Mouse (Mus musculus): ENCODE measurements around the gene Bola2. TPM values are rescaled to one million over a fixed set of nuclear protein-coding genes. Genes with fewer than 3 reads are reported as not detected.
"Not testable (repeated sequence)": the region's sequence is repeated elsewhere in the genome, so short reads cannot be mapped to it uniquely, and the experiment has no call there.

Bola2 gene
- total and polyA plus RNA-seq, 3 experiments, result 44.1 to 104 (median 101) TPM

- DNase-seq, result no peak
These were observed 13.2 kb downstream of the Bola2 start for GRCm38 (mm10) chr7:126708175-126708952.

- no peak for DNase-seq
These were observed 15.1 kb downstream of the Bola2 start for GRCm38 (mm10) chr7:126710266-126710665.

DNA sequence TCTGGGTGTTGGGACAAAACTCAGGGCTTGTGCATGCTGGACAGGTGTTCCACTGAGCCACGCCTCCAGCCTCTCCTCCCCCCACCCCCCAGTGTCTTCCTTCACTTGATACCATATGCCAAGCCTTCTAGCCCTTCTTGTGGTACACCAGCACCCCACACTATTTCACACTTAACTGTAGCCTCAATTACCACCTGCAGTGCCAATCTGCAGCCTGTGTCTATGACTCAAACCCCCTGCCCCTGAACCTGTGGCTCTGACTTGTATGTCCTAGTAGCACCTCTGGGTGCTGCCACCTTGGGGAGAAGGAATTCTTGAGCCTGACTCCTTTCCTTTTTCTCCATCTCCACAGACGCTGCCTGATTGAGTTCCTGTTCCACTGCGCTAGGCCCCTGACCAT is 16.7 kb downstream of the Bola2 start:
- no peak for DNase-seq

GRCm38 (mm10) chr7:126715679-126716078 is 20.5 kb downstream of the Bola2 start:
- DNase-seq, result no peak

GRCm38 (mm10) chr7:126717566-126717965 is 22.4 kb downstream of the Bola2 start:
- no peak for DNase-seq

DNA sequence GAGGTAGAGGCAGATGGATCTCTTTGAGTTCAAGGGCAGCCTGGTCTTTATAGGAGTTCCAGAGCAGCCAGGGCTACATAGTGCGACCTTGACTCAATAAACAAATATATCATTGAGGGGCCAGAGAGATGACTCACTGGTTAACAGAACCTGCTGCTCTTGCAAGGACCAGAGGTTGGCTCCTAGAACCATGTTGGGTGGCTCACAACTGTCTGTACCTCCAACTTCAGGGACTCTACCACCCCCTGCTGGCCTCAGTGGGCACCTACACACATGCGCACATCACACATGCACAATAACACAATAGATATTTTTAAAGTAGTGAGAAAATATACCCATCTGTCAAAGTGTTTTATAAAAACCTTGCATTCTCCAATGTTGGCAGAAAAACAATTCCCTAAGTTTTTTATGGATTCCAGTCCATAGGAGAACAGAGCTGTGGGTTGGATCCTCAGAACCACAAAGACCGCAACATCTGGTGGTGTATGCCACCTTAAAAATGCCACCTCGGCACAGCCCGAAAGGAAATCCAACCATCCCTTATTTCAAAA is 23.7 kb downstream of the Bola2 start:
- DNase-seq, result no peak

GRCm38 (mm10) chr7:126721635-126722034 is 26.4 kb downstream of the Bola2 start:
- no peak for DNase-seq

DNA sequence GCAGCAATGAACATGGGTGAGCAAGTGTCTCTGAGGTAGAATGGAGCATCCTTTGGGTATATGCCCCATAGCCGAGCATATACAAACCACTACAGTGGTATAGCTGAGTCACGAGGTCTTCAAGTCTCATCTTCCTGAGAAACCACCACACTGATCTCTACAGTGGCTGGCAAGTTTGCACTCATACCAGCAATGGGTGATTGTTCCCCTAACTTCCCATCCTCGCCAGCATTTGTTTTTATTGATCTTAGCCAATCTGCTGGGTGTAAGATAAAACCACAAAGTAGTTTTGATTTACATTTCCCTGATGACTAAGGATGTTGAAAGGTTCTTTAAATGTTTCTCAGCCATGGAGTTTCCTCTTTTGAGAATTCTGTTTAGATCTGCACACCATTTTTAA is 29.9 kb downstream of the Bola2 start:
- DNase-seq, result no peak

- DNase-seq, result no peak
These were observed 30.5 kb downstream of the Bola2 start for GRCm38 (mm10) chr7:126725667-126726066.

GRCm38 (mm10) chr7:126730256-126730789 is 35.1 kb downstream of the Bola2 start:
- not testable (repeated sequence) for DNase-seq

DNA sequence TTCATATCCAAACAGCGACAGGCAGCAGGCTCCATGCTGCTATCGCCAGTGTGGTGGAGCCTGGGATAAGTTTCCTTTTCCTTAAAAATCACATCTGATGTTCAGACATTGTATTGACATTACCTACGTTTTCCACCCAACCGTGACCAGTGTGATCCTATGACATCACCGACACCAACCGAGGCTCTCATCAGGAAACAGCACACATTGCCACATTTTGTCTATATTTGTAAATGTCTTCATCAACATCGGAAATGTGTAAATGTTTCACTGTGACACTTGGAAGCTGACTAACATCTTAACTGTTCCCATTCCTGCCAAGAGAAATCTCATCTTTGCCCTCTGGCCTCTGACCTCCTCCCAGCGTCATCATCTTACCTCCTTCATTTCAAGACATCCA is 40.9 kb downstream of the Bola2 start:
- DNase-seq, result no peak

GRCm38 (mm10) chr7:126739551-126739950 is 44.4 kb downstream of the Bola2 start:
- DNase-seq, result no peak

DNA sequence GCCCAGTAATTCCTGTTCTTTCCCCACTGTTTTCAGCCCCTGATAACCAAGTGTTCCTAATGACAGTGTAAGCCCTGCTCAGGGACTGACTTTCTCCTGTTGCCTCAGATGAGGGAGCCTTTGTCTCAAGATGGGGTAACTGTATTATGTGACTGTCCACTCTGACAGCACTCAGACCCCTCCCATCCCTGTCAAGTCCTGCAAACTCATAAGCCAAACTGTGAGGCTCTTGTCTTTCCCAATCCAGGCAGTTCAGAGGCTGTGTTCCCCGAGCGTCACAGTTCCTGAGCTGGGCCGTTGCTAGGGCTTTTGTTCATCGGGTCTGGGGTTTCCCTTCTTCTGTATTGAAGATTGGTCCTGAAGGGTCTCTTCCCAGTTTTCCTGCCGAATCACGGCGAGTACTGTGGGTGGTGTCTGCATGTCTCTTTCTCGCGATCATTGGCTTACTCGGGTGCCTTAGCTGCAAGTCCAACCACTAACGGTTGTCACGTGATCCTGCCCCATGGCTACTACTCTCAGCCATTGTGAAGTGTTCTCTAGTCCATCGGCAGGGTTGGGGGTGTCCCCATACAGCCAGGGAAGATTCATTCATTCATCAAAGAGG is 45.0 kb downstream of the Bola2 start:
- no peak for DNase-seq

DNA sequence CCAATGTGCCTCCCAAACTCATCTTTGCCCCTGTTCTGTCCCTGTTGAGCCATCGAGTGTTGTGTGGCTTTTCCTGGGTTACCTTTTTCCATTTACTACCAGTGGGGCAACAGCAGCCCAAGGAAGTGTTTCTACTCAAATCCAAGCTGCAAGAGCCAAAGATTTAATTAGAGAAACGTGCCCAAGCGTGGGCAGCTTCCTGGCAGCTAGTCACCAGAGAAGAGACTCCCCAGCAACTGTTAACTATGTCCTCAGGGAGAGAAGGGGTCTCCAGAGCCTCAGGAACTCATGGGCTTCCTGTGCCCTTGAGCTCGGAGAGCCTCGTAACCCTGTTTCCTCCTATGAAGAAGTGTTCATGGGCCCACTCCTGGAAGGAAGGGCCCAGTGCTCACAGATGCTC is 45.8 kb downstream of the Bola2 start:
- DNase-seq, result no peak

DNA sequence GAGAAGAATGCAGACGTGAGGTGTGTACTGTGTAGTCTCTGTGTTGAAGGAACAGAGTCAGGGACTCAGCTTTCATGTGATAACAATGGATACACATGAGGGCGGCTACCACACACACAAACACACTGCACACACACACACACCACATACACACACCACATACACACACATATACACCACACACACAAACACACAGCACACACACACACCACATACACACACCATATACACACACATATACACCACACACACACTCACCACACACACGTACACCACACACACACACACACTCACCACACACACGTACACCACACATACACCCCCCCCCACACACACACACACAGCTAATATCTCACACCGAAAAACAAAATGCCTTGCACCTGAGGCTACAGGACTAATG is 46.3 kb downstream of the Bola2 start:
- no peak for DNase-seq

GRCm38 (mm10) chr7:126741964-126742482 is 46.8 kb downstream of the Bola2 start:
- DNase-seq, result no peak

- no peak for DNase-seq
These were observed 50.9 kb downstream of the Bola2 start for GRCm38 (mm10) chr7:126746066-126746465.

GRCm38 (mm10) chr7:126746798-126747197 is 51.6 kb downstream of the Bola2 start:
- no peak for DNase-seq

DNA sequence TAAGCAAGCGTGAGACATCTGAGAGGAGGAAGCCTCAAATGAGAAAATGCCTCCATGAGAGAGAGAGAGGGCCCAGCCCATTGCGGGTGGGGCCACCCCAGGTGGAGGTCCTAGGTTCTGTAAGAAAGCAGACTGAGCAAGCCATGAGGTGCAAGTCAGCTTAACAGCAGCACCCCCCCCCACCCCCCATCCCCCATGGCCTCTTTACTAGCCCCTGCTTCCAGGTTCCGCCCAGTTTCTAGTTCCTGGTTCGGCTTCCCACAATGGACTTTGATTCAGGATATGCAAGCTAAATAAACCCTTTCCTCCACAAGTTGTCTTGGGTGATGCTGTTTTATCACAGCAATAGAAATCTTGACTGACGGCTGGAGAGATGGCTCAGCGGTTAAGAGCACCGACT is 53.6 kb downstream of the Bola2 start:
- DNase-seq, result no peak
